Mouse (Mus musculus) midbrain, embryonic 16.5 days (tissue): Measurements from ENCODE around the gene Gm6657. TPM values are rescaled to one million over a fixed set of nuclear protein-coding genes. Genes with fewer than 3 reads are reported as not detected.
A peak's percentile ranks its signal among the peaks of the same experiment; 100 is the strongest.

ENCODE experiments used
- ATAC-seq: fragments of 200-750 bp; cut with Nextera tagmentation; 2 replicates; pipeline ENCODE4 v1.8.0; 2017; ENCODE audit warnings: moderate TSS enrichment
- H3K27ac ChIP-seq: fragments of 300-500 bp; sonication (generic); 2 replicates; pipeline ENCODE4 v1.5.1; 2014; ENCODE audit warnings: mild to moderate bottlenecking, low read length, mixed read lengths
- H3K27me3 ChIP-seq: fragments of 300-500 bp; sonication (generic); 2 replicates; pipeline ENCODE4 v1.6.1; 2014; ENCODE audit warnings: low read depth, low read length, mixed read lengths; ENCODE audit not compliant: control insufficient read depth, insufficient read depth
- H3K36me3 ChIP-seq: fragments of 300-500 bp; sonication (generic); 2 replicates; pipeline ENCODE4 v1.6.1; 2014; ENCODE audit warnings: mild to moderate bottlenecking, low read length, moderate library complexity, mixed read lengths; ENCODE audit not compliant: control insufficient read depth, insufficient read depth
- H3K4me1 ChIP-seq: fragments of 300-500 bp; sonication (generic); 2 replicates; pipeline ENCODE4 v1.6.1; 2014; ENCODE audit warnings: mild to moderate bottlenecking, low read length, mixed read lengths; ENCODE audit not compliant: control insufficient read depth, insufficient read depth
- H3K4me2 ChIP-seq: fragments of 300-500 bp; sonication (generic); 2 replicates; pipeline ENCODE4 v1.6.1; 2014; ENCODE audit warnings: mild to moderate bottlenecking, low read length, mixed read lengths
- H3K4me3 ChIP-seq: fragments of 300-500 bp; sonication (generic); 2 replicates; pipeline ENCODE4 v1.5.1; 2014; ENCODE audit warnings: low read depth, mild to moderate bottlenecking, low read length, moderate library complexity, mixed read lengths
- H3K9ac ChIP-seq: fragments of 300-500 bp; sonication (generic); 2 replicates; pipeline ENCODE4 v1.6.1; 2014; ENCODE audit warnings: low read depth, low read length, mixed read lengths
- H3K9me3 ChIP-seq: fragments of 300-500 bp; sonication (generic); replicated peaks from 2 replicates; pipeline ENCODE4 v1.6.1; 2014; ENCODE audit warnings: mild to moderate bottlenecking, low read length, mixed read lengths; ENCODE audit not compliant: control insufficient read depth, poor library complexity, severe bottlenecking
- WGBS: fragments of 180-500 bp; shearing (Covaris S2); extraction: QIAGEN DNeasy Blood & Tissue Kit; methylation state at CpG from one replicate; pipeline ENCODE4 v1.1.7; 2014; 5-methylcytosine and 5-hydroxymethylcytosine counted together
- polyA plus RNA-seq: library from polyadenylated mRNA; unstranded; fragments of >200 nt; fragmentation: Nextera tagmentation; extraction: Ambion mirVana; gene quantifications from 2 replicates; pipeline ENCODE4 v1.2.1, GENCODE M21; 2015

Gm6657 gene
- polyA plus RNA-seq = not detected in 2 replicates

- Histone ChIP-seq H3K27me3 (no peaks in the 10 kb centered on the region), H3K27ac (no peak within 1 kb of the TSS), H3K9me3 (peaks cover 3% of the 10 kb centered on the region; the same call in 1 of the 2 replicates), H3K4me2 (no peak within 1 kb of the TSS), H3K36me3 (no peaks in the 10 kb centered on the region), H3K4me1 (no peaks in the 10 kb centered on the region), H3K9ac (no peak within 1 kb of the TSS), H3K4me3 (no peak within 1 kb of the TSS)
- ATAC-seq = no peak
Observed at GRCm38 (mm10) chr12:78193942-78194341, at the start of gene Gm6657. TSS of gene Gm6657 (plus strand) at chr12:78194242.

GRCm38 (mm10) chr12:78153308-78154002 is 40.6 kb upstream of the Gm6657 start:
- H3K4me1 ChIP-seq = peaks cover 20% of the 10 kb centered on the region
- H3K4me2 ChIP-seq = peak overlapping the region; percentile 32
- H3K9me3 ChIP-seq = no peaks in the 10 kb centered on the region
- ATAC-seq = peak; percentile 93
- no peak overlapping the region for H3K27ac ChIP-seq
- H3K4me3 ChIP-seq = no peak overlapping the region
- WGBS = 9% methylated on average over 7 of the region's 7 CpGs
- no peaks in the 10 kb centered on the region for H3K36me3 ChIP-seq
- no peaks in the 10 kb centered on the region for H3K27me3 ChIP-seq
- no peak overlapping the region for H3K9ac ChIP-seq

- no peak overlapping the region for H3K27ac ChIP-seq
- H3K4me2 ChIP-seq = no peak overlapping the region
- no peak for ATAC-seq
- H3K9ac ChIP-seq = no peak overlapping the region
- no peaks in the 10 kb centered on the region for H3K36me3 ChIP-seq
- no peak overlapping the region for H3K4me3 ChIP-seq
- no peaks in the 10 kb centered on the region for H3K9me3 ChIP-seq
- no peaks in the 10 kb centered on the region for H3K27me3 ChIP-seq
- H3K4me1 ChIP-seq = no peaks in the 10 kb centered on the region
Observed at GRCm38 (mm10) chr12:78170178-78170577, 23.9 kb upstream of the Gm6657 start.

- no peak overlapping the region for H3K27ac ChIP-seq
- 93% methylated on average over 3 of the region's 3 CpGs for WGBS
- no peak overlapping the region for H3K9ac ChIP-seq
- no peaks in the 10 kb centered on the region for H3K4me1 ChIP-seq
- H3K4me3 ChIP-seq = no peak overlapping the region
- no peaks in the 10 kb centered on the region for H3K36me3 ChIP-seq
- H3K9me3 ChIP-seq = no peaks in the 10 kb centered on the region
- H3K4me2 ChIP-seq = no peak overlapping the region
- no peaks in the 10 kb centered on the region for H3K27me3 ChIP-seq
- no peak for ATAC-seq
Observed at GRCm38 (mm10) chr12:78173945-78174344, 20.1 kb upstream of the Gm6657 start.

- ATAC-seq = no peak
- Histone ChIP-seq H3K4me2 (no peak overlapping the region), H3K27me3 (no peaks in the 10 kb centered on the region), H3K9ac (no peak overlapping the region), H3K4me3 (no peak overlapping the region), H3K9me3 (no peaks in the 10 kb centered on the region), H3K4me1 (no peaks in the 10 kb centered on the region), H3K27ac (no peak overlapping the region), H3K36me3 (no peaks in the 10 kb centered on the region)
- WGBS = 93% methylated on average over 4 of the region's 4 CpGs
Observed at GRCm38 (mm10) chr12:78174671-78175070, 19.4 kb upstream of the Gm6657 start.

- H3K9me3 ChIP-seq = no peaks in the 10 kb centered on the region
- no peaks in the 10 kb centered on the region for H3K4me1 ChIP-seq
- H3K4me3 ChIP-seq = no peak overlapping the region
- no peaks in the 10 kb centered on the region for H3K27me3 ChIP-seq
- no peak overlapping the region for H3K4me2 ChIP-seq
- H3K27ac ChIP-seq = no peak overlapping the region
- H3K36me3 ChIP-seq = no peaks in the 10 kb centered on the region
- 74% methylated on average over 2 of the region's 2 CpGs for WGBS
- H3K9ac ChIP-seq = no peak overlapping the region
- no peak for ATAC-seq
Observed at GRCm38 (mm10) chr12:78181452-78181851, 12.6 kb upstream of the Gm6657 start.

GRCm38 (mm10) chr12:78195368-78195767 is 1.3 kb downstream of the Gm6657 start:
- no peaks in the 10 kb centered on the region for H3K27me3 ChIP-seq
- no peak overlapping the region for H3K4me2 ChIP-seq
- 80% methylated on average over 2 of the region's 2 CpGs for WGBS
- no peaks in the 10 kb centered on the region for H3K36me3 ChIP-seq
- no peak overlapping the region for H3K27ac ChIP-seq
- no peaks in the 10 kb centered on the region for H3K4me1 ChIP-seq
- H3K9me3 ChIP-seq = peaks cover 3% of the 10 kb centered on the region; the same call in 1 of the 2 replicates
- ATAC-seq = no peak
- no peak overlapping the region for H3K9ac ChIP-seq
- H3K4me3 ChIP-seq = no peak overlapping the region

- ATAC-seq = no peak
Observed at GRCm38 (mm10) chr12:78203646-78204045, 9.6 kb downstream of the Gm6657 start.

GRCm38 (mm10) chr12:78205915-78206570 is 12.0 kb downstream of the Gm6657 start:
- no peaks in the 10 kb centered on the region for H3K27me3 ChIP-seq
- H3K4me1 ChIP-seq = no peaks in the 10 kb centered on the region; the same call in 1 of the 2 replicates
- no peak overlapping the region for H3K27ac ChIP-seq
- 9% methylated on average over 5 of the region's 5 CpGs for WGBS
- H3K36me3 ChIP-seq = no peaks in the 10 kb centered on the region
- no peak overlapping the region for H3K9ac ChIP-seq
- H3K4me2 ChIP-seq = peak overlapping the region; percentile 29; the same call in 1 of the 2 replicates
- peak; percentile 68; the same call in 1 of the 2 replicates for ATAC-seq
- H3K4me3 ChIP-seq = no peak overlapping the region
- H3K9me3 ChIP-seq = no peaks in the 10 kb centered on the region

More at GRCm38 (mm10) chr12:78203646-78204045, 9.6 kb downstream of the Gm6657 start:
- H3K4me2 ChIP-seq = no peak overlapping the region
- H3K9me3 ChIP-seq = no peaks in the 10 kb centered on the region
- no peaks in the 10 kb centered on the region for H3K27me3 ChIP-seq
- 65% methylated on average over 5 of the region's 5 CpGs for WGBS
- no peak overlapping the region for H3K9ac ChIP-seq
- H3K4me3 ChIP-seq = no peak overlapping the region
- H3K27ac ChIP-seq = no peak overlapping the region
- no peaks in the 10 kb centered on the region for H3K36me3 ChIP-seq
- H3K4me1 ChIP-seq = no peaks in the 10 kb centered on the region; the same call in 1 of the 2 replicates
